Mouse (Mus musculus) colon, adult 2 months (tissue): ENCODE results near the gene Olfr1402. TPM values are rescaled to one million over a fixed set of nuclear protein-coding genes. Genes with fewer than 3 reads are reported as not detected.

ENCODE experiments used
- polyA plus RNA-seq: library from polyadenylated mRNA; depleted of rRNA; stranded (reverse); fragments of >200 nt; gene quantifications from 2 replicates; pipeline ENCODE4 v1.2.3, GENCODE M21; 2012; rRNA removed

The Olfr1402 gene
- polyA plus RNA-seq = not detected in 2 replicates

GRCm38 (mm10) chr3:97421920-97422319, at the start of gene Olfr1402:
TSS of gene Olfr1402 (minus strand) at chr3:97422020.

Other genes with a start within 250 kb of the Olfr1402 start
- 12.1 and 12.5 TPM in 2 replicates for gene Bcl9, start 124.1 kb downstream of the Olfr1402 start, polyA plus RNA-seq
- 2.3 and 3.0 TPM in 2 replicates for gene Chd1l, start 188.2 kb upstream of the Olfr1402 start, polyA plus RNA-seq
- gene Fmo5, start 206.8 kb upstream of the Olfr1402 start, polyA plus RNA-seq = 5.2 and 9.9 TPM in 2 replicates
- 4.3 and 4.6 TPM in 2 replicates for gene Prkab2, start 236.2 kb upstream of the Olfr1402 start, polyA plus RNA-seq